Mouse (Mus musculus) heart, embryonic 12.5 days (tissue): ENCODE data around the gene 1700025G04Rik. TPM values are rescaled to one million over a fixed set of nuclear protein-coding genes. Genes with fewer than 3 reads are reported as not detected.

Source experiments
- ATAC-seq: fragments of 200-750 bp; cut with Nextera tagmentation; 2 replicates; pipeline ENCODE4 v1.8.0; 2017; ENCODE audit warnings: moderate TSS enrichment, moderate library complexity; ENCODE audit not compliant: insufficient number of reproducible peaks, low FRiP score
- H3K27ac ChIP-seq: fragments of 300-500 bp; sonication (generic); 2 replicates; pipeline ENCODE4 v1.5.1; 2016; ENCODE audit warnings: mild to moderate bottlenecking, moderate library complexity; ENCODE audit not compliant: poor library complexity, severe bottlenecking
- H3K27me3 ChIP-seq: fragments of 300-500 bp; sonication (generic); replicated peaks from 2 replicates; pipeline ENCODE4 v1.6.1; 2016; ENCODE audit warnings: mild to moderate bottlenecking, moderate library complexity
- H3K36me3 ChIP-seq: fragments of 300-500 bp; sonication (generic); 2 replicates; pipeline ENCODE4 v1.6.1; 2016; ENCODE audit warnings: mild to moderate bottlenecking, moderate library complexity
- H3K4me1 ChIP-seq: fragments of 300-500 bp; sonication (generic); replicated peaks from 2 replicates; pipeline ENCODE4 v1.6.1; 2016; ENCODE audit warnings: mild to moderate bottlenecking
- H3K4me2 ChIP-seq: fragments of 300-500 bp; sonication (generic); 2 replicates; pipeline ENCODE4 v1.6.1; 2016; ENCODE audit warnings: mild to moderate bottlenecking, moderate library complexity
- H3K4me3 ChIP-seq: fragments of 300-500 bp; sonication (generic); 2 replicates; pipeline ENCODE4 v1.5.1; 2016; ENCODE audit warnings: mild to moderate bottlenecking
- H3K9ac ChIP-seq: fragments of 300-500 bp; sonication (generic); 2 replicates; pipeline ENCODE4 v1.6.1; 2016; ENCODE audit warnings: mild to moderate bottlenecking, moderate library complexity
- H3K9me3 ChIP-seq: fragments of 300-500 bp; sonication (generic); replicated peaks from 2 replicates; pipeline ENCODE4 v1.6.1; 2016; ENCODE audit warnings: mild to moderate bottlenecking, moderate library complexity
- WGBS: fragments of 180-500 bp; shearing (Covaris S2); methylation state at CpG from one replicate; pipeline ENCODE4 v1.1.7; 2016; 5-methylcytosine and 5-hydroxymethylcytosine counted together
- polyA plus RNA-seq: library from polyadenylated mRNA; unstranded; fragments of >200 nt; fragmentation: Nextera tagmentation; extraction: Ambion mirVana; gene quantifications from 2 replicates; pipeline ENCODE4 v1.2.1, GENCODE M21; 2016

Gene 1700025G04Rik
- polyA plus RNA-seq, 1 experiment from 2014 or later = 28.4 TPM

DNA sequence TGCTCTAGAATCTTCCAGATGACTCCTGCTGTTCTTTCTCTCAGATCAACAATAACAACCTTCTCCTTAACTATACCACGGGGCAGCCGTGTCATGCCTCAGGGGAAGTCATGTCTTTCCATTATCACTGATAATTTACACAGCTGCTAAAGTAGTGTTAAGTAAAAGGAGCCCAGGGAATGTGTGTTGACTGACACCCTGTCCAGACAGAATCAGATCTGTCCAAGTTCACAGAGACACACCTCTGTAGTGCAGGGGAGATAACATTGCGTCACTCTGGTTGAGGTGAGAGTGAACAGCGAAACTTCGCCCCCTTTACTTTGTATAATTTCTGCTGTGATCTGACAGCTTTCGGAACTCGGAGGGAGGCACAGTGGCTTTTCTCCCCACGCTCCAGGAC, 149.9 kb downstream of the 1700025G04Rik start:
- 20% methylated on average over 8 of the region's 8 CpGs for WGBS
- H3K4me2 ChIP-seq = peak overlapping the region; percentile 39
- H3K4me1 ChIP-seq = peaks cover 44% of the 10 kb centered on the region
- no peaks in the 10 kb centered on the region for H3K9me3 ChIP-seq
- H3K36me3 ChIP-seq = no peaks in the 10 kb centered on the region
- H3K27me3 ChIP-seq = no peaks in the 10 kb centered on the region
- no peak overlapping the region for H3K4me3 ChIP-seq
- no peak overlapping the region for H3K9ac ChIP-seq
- H3K27ac ChIP-seq = no peak overlapping the region
- no peak for ATAC-seq

DNA sequence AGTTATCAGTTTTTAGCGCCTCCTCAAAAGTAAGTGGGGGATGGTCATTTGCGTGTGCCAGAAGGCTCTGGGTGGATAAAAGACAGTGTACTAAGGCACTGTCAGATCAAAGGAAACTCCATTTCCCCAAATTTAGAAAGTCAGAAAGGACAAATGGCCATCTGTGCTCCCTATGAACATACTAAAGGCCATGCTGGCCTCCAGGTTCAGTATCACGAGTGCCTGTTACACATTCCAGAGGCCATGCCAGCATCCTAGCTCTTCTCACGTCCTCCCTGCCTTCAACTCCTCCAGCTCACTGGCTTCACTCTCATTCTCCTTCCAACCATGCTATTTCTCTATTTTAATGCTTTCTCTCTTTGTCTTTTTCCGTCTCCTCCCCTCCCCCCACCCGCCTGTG, 150.4 kb downstream of the 1700025G04Rik start:
- WGBS = 20% methylated on average over 6 of the region's 6 CpGs
- Histone ChIP-seq H3K4me1 (peaks cover 39% of the 10 kb centered on the region), H3K4me2 (peak overlapping the region; percentile 39), H3K9ac (no peak overlapping the region), H3K27me3 (no peaks in the 10 kb centered on the region), H3K27ac (no peak overlapping the region), H3K36me3 (no peaks in the 10 kb centered on the region), H3K9me3 (no peaks in the 10 kb centered on the region), H3K4me3 (no peak overlapping the region)
- ATAC-seq = no peak

DNA sequence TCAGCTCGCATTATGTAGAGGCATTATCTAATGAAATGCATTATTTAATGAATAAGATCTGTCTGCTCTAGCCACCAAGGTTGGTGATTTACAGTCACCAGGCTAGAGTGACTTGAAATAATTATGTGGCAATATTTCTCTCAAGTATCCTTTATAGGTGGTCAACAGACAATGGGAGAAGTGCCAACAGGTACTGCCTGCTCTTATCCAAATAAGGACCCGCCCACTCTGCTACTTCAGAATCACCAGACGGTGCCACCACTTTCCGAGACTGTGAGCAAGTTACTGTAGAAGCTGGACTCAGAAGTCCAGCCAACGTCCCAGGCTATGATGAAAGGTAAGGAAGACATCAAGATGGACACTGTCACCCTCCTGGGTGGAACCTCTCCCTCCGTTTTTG, 156.3 kb downstream of the 1700025G04Rik start:
- WGBS = 83% methylated on average over 6 of the region's 6 CpGs
- no peak for ATAC-seq
- H3K9me3 ChIP-seq = no peaks in the 10 kb centered on the region
- peaks cover 11% of the 10 kb centered on the region; the same call in 1 of the 2 replicates for H3K4me1 ChIP-seq
- H3K9ac ChIP-seq = no peak overlapping the region
- no peaks in the 10 kb centered on the region for H3K27me3 ChIP-seq
- no peaks in the 10 kb centered on the region for H3K36me3 ChIP-seq
- no peak overlapping the region for H3K4me2 ChIP-seq
- H3K4me3 ChIP-seq = no peak overlapping the region
- no peak overlapping the region for H3K27ac ChIP-seq

DNA sequence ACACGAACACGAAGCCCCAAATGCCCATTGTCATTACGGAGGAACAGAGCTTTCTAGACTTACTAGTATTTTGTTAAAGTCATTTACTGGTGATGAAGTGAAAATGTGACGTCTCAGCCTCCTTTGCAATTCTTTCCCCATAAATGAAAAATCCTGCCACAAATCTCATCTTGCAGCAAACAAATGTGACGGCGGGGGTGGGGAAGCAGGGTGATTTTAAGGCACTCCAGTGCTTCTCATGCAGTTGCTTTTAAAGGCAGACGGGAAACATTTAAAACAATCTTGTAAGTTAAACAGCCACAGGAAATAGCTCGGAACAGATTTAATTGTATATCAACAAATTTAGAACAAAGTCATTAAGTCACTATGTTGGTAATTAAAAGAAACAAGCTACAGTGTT, 163.1 kb downstream of the 1700025G04Rik start:
- Histone ChIP-seq H3K27me3 (no peaks in the 10 kb centered on the region), H3K9me3 (no peaks in the 10 kb centered on the region), H3K27ac (no peak overlapping the region), H3K4me1 (peaks cover 21% of the 10 kb centered on the region), H3K36me3 (no peaks in the 10 kb centered on the region), H3K9ac (no peak overlapping the region), H3K4me2 (no peak overlapping the region), H3K4me3 (no peak overlapping the region)
- no peak for ATAC-seq
- WGBS = 71% methylated on average over 8 of the region's 8 CpGs

DNA sequence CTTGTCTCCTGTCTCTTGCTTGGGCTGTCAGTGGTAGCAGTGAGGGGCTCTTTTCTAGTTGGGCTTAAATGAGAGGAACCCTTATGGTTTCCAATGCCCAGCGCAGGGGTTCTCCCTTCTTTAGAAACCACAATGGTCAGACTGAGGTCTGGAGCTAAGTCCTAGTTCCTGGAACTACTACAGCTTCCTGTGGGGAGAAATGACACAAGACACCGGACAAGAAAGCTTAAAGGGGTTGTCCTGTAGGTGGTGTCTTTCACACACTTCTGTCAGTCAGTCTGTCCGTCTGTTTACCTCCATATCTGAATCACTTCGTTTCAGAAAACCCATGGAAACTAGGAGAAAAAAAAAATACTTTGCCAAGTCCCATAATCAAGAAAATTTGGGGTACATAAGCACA, 163.8 kb downstream of the 1700025G04Rik start:
- no peaks in the 10 kb centered on the region for H3K36me3 ChIP-seq

DNA sequence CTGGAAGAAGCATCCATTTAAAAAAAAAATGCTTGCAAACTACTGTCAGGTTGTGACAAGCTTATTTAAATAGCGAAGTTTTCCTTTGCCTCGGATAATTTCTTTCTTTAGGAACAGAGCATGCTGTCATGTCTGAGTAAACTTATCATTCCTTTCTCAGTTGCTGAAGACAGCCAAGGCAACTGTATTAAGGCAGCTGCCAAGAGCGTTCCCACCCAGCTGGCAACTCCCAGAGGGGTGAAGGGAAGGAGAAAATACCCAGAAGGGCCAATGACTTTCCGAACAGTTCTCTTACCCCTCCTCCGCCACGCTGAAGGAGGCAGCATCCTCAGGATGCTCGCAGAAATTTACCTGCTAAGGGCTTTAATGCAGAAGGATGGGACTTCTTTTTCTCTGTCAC, 164.2 kb downstream of the 1700025G04Rik start:
- H3K4me3 ChIP-seq = no peak overlapping the region
- no peak overlapping the region for H3K27ac ChIP-seq
- peaks cover 17% of the 10 kb centered on the region for H3K4me1 ChIP-seq
- H3K9ac ChIP-seq = no peak overlapping the region
- no peak overlapping the region for H3K4me2 ChIP-seq
- no peaks in the 10 kb centered on the region for H3K9me3 ChIP-seq
- ATAC-seq = no peak
- H3K27me3 ChIP-seq = no peaks in the 10 kb centered on the region
- H3K36me3 ChIP-seq = no peaks in the 10 kb centered on the region
- 74% methylated on average over 7 of the region's 7 CpGs for WGBS

More for the DNA sequence above, 163.8 kb downstream of the 1700025G04Rik start:
- no peaks in the 10 kb centered on the region for H3K9me3 ChIP-seq
- H3K9ac ChIP-seq = no peak overlapping the region
- peaks cover 21% of the 10 kb centered on the region for H3K4me1 ChIP-seq
- H3K27ac ChIP-seq = no peak overlapping the region
- no peak overlapping the region for H3K4me3 ChIP-seq
- H3K4me2 ChIP-seq = no peak overlapping the region
- WGBS = 49% methylated on average over 4 of the region's 4 CpGs
- H3K27me3 ChIP-seq = no peaks in the 10 kb centered on the region
- ATAC-seq = no peak

DNA sequence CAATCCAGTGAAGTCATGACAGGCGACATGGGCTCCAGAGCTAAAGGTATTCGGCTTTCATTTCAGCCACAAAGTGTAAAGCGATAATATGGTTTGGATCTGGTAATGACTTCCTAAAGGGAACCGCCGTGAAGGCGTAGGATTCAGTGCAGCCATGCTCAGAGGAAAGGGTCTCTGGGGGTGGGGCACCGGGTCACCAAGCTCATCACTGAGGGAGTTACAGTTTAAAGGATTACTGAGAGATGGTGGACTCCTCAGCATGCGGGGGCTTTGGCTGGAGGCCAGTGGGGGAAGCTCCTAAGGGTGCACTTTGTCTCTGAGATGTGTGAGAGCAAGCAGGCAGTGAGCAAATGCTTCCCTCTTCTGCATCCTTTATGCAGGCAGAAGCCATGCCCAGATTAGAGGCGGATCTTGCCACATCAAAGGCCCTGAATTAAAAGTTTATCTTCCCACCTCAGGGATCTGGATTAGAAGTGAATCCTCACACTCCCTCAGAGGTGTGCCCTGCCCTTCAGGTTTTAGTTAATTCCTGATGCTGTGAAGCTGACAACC, 171.0 kb downstream of the 1700025G04Rik start:
- Histone ChIP-seq H3K4me1 (peaks cover 8% of the 10 kb centered on the region), H3K4me2 (no peak overlapping the region), H3K36me3 (0 out of 2 replicates have a peak, but pooled peaks cover 5% of the 10 kb centered on the region), H3K27me3 (no peaks in the 10 kb centered on the region), H3K4me3 (no peak overlapping the region), H3K27ac (no peak overlapping the region), H3K9ac (no peak overlapping the region), H3K9me3 (no peaks in the 10 kb centered on the region)
- WGBS = 48% methylated on average over 9 of the region's 9 CpGs
- ATAC-seq = no peak

DNA sequence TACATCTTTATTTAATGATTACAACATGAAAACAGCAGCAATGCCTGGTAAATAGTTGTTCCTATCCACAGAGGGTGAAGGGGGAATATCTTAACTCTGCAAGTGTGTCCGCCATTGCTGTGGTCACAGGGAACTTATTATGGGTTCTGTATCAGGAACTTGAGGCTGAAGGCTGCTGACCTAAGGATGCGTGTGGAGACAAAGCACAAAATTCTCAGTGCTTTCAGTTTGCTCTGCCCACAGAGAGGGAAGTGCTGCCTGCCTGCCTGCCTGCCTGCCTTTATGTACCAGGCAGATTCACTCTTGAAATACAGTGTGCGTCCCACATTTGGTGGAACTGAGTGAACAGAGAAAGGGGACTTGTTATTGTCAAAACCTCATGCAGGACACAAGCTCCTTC, 172.2 kb downstream of the 1700025G04Rik start:
- 86% methylated on average over 3 of the region's 3 CpGs for WGBS
- Histone ChIP-seq H3K4me3 (no peak overlapping the region), H3K4me1 (peaks cover 8% of the 10 kb centered on the region), H3K9ac (no peak overlapping the region), H3K4me2 (no peak overlapping the region), H3K9me3 (no peaks in the 10 kb centered on the region), H3K27ac (no peak overlapping the region), H3K27me3 (no peaks in the 10 kb centered on the region), H3K36me3 (0 out of 2 replicates have a peak, but pooled peaks cover 5% of the 10 kb centered on the region)
- no peak for ATAC-seq

DNA sequence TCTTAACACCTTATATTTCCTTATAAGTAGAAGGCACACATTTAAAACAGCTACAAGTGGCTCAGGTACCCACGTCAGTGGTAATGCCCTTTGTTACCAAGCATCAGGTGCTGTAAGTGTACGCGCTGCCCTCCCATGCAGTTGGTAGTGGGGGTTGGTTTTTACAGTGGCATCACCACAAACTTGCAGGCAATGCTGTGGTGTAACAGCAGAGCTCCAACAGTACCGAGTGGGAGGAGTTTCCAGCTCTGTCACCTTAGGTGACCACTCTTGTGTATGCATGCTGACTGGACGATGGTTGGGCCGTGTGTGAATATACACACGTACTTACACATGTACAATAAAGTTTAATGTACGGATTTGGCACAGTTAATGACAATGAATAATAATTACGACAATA, 175.4 kb downstream of the 1700025G04Rik start:
- Histone ChIP-seq H3K9ac (no peak overlapping the region), H3K4me1 (peaks cover 8% of the 10 kb centered on the region), H3K27me3 (no peaks in the 10 kb centered on the region), H3K4me3 (no peak overlapping the region), H3K4me2 (no peak overlapping the region), H3K27ac (no peak overlapping the region), H3K9me3 (no peaks in the 10 kb centered on the region), H3K36me3 (0 out of 2 replicates have a peak, but pooled peaks cover 5% of the 10 kb centered on the region)
- no peak for ATAC-seq
- WGBS = 88% methylated on average over 9 of the region's 9 CpGs

DNA sequence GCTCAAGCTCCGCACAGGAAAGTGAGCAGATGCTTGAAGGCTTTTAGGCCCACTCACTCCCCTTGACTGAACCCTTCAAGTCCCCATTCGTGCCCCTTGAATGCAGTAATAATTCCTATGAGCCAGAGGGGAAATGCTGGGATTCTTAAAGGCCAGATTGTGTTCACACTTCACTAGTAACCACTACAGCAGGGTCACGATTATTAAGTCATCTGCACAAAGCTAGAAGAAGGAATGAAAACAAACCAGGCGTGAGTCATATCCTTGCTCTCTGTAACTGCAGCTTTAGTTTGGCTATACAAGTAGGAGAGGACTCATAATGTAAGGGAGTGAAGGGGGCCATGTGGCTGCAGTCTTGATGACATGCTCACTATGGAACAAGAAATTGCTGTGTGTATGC, 182.9 kb downstream of the 1700025G04Rik start:
- Histone ChIP-seq H3K27me3 (no peaks in the 10 kb centered on the region), H3K4me2 (no peak overlapping the region), H3K27ac (0 out of 2 replicates have a peak overlapping the region, but pooled peaks have one; percentile 8), H3K9me3 (peaks cover 4% of the 10 kb centered on the region; the same call in 1 of the 2 replicates), H3K4me1 (peaks cover 5% of the 10 kb centered on the region; the same call in 1 of the 2 replicates), H3K4me3 (no peak overlapping the region), H3K9ac (no peak overlapping the region), H3K36me3 (peaks cover 5% of the 10 kb centered on the region; the same call in 1 of the 2 replicates)
- 59% methylated on average over 4 of the region's 4 CpGs for WGBS
- ATAC-seq = no peak; the same call in 1 of the 2 replicates

DNA sequence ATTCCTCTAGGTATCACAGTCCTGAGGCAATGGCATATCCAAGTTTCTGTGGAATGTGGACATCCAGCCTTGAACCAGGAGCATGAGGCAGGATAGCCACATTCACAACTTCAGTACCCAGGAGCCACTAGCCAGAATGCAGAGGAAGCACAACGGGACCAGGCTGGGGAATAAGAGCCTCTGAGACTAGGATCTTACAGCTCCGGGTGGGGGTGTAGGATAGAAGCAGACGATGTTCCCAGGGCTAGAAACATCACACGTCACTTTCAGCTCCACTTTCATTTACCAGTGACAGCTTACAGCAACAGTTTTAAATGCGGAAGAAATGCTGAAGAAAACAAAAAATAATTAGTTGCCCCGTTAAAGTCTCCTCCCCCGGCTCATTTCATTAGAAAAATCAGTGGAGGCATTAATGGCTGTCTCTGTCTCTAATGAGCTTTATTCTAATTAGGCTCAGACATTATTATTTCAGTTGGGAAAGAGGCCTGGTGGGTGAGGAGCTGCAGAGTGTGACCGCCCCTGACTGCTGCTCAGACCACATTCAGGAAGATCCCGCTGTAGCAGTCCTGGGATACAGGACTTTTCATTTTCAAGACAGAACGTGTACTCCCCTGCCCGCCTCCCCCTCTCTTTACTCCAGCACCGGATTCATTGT, 189.1 kb downstream of the 1700025G04Rik start:
- no peak overlapping the region for H3K4me2 ChIP-seq
- no peak for ATAC-seq
- peaks cover 25% of the 10 kb centered on the region for H3K4me1 ChIP-seq
- H3K27me3 ChIP-seq = no peaks in the 10 kb centered on the region
- 77% methylated on average over 12 of the region's 12 CpGs for WGBS
- no peak overlapping the region for H3K4me3 ChIP-seq
- no peak overlapping the region for H3K27ac ChIP-seq
- no peak overlapping the region for H3K9ac ChIP-seq
- no peaks in the 10 kb centered on the region for H3K9me3 ChIP-seq
- no peaks in the 10 kb centered on the region for H3K36me3 ChIP-seq
